Mouse (Mus musculus): ENCODE data around the gene Arsa.

The Arsa gene

GRCm38 (mm10) chr15:89494970-89495369, 17.7 kb upstream of the Arsa start:
- DNase-seq: no peak

- no peak for DNase-seq
Measured at GRCm38 (mm10) chr15:89488611-89489117, 11.4 kb upstream of the Arsa start.

- no peak for DNase-seq
Measured at GRCm38 (mm10) chr15:89488182-89488581, 11.0 kb upstream of the Arsa start.

DNA sequence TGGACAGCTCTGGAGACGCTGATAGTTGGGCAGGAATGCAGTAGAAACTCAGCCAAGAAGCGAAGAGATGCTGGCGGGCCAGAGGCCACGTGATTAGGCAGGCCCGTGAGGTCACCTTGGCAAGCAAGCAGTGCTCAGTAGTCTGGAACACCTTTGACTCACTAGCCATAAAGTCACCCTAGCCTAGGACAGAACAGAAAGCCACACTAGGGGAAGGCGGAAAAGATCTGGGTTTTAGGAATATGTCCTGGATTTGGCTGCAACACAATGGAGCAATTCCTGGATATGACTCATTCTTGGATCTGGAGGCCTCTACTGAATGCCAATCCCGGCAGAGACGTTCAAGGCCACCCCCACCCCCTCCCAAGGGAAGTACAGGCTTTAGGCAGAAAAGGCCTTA, 3.4 kb upstream of the Arsa start:
- DNase-seq: no peak

GRCm38 (mm10) chr15:89478622-89479021, 1.4 kb upstream of the Arsa start:
- DNase-seq: no peak

GRCm38 (mm10) chr15:89477806-89478205, 581 bp upstream of the Arsa start:
- no peak for DNase-seq

DNA sequence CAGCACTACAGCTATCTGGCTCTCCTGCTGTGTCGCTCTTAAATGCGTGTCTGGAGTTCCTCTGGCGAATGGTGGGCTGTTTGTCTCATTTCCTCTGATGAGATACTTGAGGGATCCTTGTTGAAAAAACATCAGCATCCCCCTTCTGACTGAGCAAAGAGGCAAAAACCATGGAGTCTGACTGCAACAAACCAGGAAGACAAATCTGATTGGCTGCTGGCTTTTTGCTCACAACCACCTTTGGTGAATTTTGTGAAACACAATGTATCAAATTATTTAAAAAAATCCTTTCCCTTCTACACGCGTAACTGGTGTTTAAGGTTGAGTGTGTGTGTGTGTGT, 780 bp downstream of the Arsa start:
- DNase-seq: no peak

DNA sequence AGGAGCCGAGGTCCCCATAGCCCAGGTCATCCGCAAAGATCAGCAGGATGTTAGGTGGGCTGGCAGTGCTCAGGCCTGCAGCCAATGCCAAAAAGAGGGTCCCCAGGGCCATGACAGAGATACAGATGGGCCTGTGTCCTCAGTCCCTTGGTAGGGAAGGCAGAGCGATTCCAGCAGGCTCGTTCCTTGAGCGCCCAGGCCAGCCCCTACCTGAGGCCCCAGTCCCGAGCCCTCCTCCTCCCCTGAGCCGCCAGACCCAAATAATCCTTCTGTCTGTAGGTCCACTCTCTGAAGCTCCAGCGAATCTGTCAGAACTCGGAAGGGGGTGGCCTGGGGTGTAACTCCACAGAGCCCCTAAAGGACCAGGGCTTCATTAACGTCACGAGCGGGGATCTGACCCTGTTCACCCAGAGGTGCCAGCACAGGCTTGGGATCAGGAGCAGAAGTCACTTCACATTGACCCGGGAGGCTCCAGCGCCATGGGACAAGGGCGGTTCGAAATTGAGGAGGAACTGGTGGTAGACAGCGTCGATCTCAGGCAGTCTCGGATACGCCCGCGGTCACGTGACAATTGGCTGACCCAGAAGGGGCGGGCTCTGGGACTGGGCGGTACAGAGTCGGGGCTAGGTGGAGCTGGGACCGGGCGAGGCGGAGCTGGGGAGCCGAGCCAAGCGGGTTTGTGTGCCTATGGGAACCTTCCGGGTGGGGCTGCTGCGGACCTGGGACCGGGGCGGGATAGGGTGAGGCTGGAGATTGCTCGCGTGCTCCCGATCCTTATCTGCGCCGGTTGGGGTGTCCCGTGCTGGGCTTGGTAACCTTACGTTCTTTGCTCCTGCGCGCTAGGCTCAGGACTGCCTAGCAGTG, 1.4 kb downstream of the Arsa start:
- DNase-seq: peak; percentile 96

DNA sequence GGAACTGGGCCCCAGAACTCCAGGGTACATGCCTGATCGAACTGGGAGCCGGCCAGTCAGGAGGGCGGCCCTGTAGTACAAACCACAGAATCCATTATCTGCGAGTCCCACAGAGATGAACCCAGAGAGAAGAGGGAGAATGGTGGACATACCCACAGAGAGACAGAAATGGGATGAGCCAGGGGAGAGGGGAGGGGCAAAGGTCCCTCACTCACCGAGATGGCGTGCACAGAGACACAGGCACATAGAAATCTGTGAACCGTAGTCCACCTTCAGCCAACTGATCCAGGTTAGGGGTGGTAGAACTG, 2.0 kb downstream of the Arsa start:
- no peak for DNase-seq

- DNase-seq: no peak
Measured at GRCm38 (mm10) chr15:89474596-89475292, 2.5 kb downstream of the Arsa start.

- no peak for DNase-seq
Measured at GRCm38 (mm10) chr15:89473921-89474320, 3.3 kb downstream of the Arsa start.

DNA sequence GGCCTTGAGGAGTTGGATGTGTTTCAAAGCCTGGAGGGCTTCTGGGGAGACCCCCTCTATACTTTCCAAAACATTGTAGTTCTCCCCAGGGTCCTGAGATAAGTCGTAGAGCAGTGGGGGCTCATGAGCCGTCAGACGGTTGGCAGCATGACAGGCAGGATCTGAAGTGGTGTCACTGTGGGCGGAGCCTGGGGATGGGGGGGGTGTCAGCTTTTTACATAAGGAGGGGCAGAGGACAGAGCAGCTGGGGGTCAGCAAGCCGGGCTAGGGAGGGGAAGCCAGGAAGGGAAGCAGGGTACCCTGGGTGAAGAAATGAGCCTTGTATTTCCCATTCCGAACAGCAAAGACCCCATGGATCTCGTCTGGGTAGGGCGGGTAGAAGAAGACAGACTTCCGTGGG, 3.9 kb downstream of the Arsa start:
- DNase-seq: no peak

DNA sequence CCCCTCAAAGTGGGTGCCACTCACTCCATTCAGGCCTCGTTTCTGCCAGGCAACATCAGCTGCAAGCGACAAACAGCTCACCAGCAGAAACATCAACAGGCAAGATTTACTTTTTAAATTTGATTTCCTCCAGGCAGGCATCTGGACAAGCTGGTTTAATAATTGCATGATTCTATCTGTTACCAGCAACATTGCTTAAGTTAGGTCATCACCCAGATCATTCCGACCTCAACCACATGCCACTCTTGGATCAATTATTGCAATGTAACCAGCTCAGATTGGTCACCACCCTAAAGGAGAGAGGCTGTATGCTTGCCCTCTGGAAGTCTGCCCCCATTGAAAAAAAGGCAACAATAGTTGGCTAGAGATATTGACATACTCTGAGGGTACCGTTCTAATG, 5.7 kb downstream of the Arsa start:
- DNase-seq: no peak

DNA sequence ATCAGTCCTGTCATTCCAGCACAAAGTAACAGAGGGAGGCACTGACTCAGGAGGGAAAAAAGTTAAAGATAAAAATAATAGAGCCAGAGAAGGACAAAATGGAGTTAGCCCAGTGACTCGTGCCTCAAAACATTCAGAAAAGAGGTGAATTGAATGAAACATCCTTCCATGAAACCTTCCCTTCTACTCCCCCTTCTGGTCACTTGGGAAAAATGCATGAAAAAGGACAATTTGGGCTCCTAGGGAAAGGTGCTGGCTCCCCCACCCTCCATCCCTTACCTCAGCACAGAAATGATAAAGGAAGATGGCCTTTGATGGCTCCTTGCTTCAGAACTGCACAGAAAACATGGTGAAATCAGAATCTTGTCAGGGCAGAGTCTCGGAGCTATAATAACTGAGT, 8.6 kb downstream of the Arsa start:
- no peak for DNase-seq

- no peak for DNase-seq
Measured at GRCm38 (mm10) chr15:89465052-89465451, 12.2 kb downstream of the Arsa start.

GRCm38 (mm10) chr15:89463334-89464235, 13.6 kb downstream of the Arsa start:
- DNase-seq: no peak

- DNase-seq: no peak
Measured at GRCm38 (mm10) chr15:89462176-89462575, 15.0 kb downstream of the Arsa start.

- peak; percentile 1 for DNase-seq
Measured at GRCm38 (mm10) chr15:89461321-89461720, 15.9 kb downstream of the Arsa start.

DNA sequence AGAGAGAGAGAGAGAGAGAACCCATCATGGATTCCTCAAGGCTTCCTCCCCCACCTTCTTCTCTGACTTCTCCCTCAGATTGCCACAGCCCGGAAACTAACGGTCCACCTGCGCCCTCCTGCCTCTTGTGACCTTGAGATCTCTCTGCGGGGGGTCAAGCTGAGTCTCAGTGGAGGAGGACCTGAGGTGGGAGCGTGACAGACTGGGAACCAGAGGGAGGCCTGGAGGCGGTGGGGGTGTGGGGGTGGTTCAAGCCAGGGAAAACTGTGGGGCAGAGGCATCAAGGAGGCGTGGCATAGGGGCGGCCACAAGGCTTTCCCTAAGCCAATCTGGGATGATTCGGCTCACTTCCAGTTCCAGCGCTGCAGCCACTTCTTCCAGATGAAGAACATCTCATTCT, 16.9 kb downstream of the Arsa start:
- peak; percentile 4 for DNase-seq

GRCm38 (mm10) chr15:89459821-89460220, 17.4 kb downstream of the Arsa start:
- peak; percentile 1 for DNase-seq

DNA sequence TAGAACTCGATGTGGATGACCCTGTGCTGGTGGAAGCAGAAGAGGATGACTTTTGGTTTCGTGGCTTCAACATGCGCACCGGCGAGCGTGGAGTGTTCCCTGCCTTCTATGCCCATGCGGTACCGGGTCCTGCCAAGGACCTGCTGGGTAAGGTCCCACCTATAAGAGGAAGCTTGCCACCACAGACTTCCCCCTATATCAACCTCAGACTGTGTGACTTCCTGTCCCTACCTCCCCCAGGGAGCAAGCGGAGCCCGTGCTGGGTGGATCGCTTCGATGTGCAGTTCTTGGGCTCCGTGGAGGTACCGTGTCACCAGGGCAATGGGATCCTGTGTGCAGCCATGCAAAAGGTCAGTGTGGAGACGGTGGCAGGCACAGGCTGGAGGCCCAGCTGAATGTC, 18.3 kb downstream of the Arsa start:
- no peak for DNase-seq

DNA sequence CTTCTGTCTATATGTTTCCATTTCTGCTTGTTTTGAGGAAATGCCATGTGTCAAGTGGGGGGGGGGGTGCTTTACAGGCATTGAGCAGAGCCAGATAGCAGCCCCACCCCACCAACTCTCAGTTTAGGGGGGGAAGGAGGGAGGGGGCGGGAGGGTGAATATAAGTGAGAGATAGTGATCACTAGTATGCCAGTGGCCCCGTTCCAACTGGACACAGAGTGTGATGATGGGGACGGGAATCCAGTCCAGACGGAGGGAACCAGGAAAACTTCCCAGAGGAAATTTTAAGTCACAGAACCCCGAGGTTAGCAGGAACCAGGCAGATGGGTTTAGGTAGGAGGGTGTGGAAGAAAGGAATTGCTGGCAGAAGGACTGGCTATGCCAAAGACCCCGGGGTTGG, 21.6 kb downstream of the Arsa start:
- DNase-seq: no peak

DNA sequence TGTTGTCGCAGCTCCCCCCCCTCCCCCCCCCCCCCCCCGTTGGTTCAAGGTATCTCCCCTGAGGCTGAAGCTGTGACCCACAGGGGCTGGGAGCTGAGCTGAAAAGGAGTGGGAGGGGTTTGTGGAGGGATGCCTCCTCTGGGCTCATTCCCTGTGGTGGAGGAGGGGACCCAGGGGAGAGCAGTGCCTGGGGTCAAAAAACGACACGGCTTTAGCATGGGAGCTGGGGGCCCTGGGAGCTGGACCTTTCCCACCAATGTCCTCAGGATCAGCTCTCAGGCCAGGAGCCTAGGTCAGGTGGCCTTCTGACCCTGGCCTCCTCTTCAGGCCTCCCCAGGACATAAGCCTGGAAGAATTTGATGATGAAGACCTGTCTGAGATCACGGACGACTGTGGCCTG, 22.4 kb downstream of the Arsa start:
- no peak for DNase-seq

All from layer of hippocampus, adult 9-11 months (tissue).